Mouse (Mus musculus): ENCODE results near the gene Farsa. TPM values are rescaled to one million over a fixed set of nuclear protein-coding genes. Genes with fewer than 3 reads are reported as not detected.

Gene Farsa
- polyA plus RNA-seq, 2 experiments = 78.4 to 105 TPM

GRCm38 (mm10) chr8:84846094-84846721 is 10.6 kb upstream of the Farsa start:
- Histone ChIP-seq H3K4me2 (replicated peaks; ENCODE audit: low read depth, low read length, severe bottlenecking) (peak overlapping the region; percentile 65), H3K4me3 (replicated peaks; ENCODE audit: low read length) (peak overlapping the region; percentile 79), H3K36me3 (ENCODE audit: control insufficient read depth, insufficient read depth, low read length) (peaks cover 46% of the 10 kb centered on the region), H3K4me1 (ENCODE audit: control insufficient read depth, insufficient read depth, low read length) (peaks cover 20% of the 10 kb centered on the region; the same call in 1 of the 2 replicates), H3K27me3 (ENCODE audit: control insufficient read depth, insufficient read depth, low read length) (no peaks in the 10 kb centered on the region), H3K9ac (ENCODE audit: low read depth, low read length, severe bottlenecking) (peak overlapping the region; percentile 92), H3K27ac (replicated peaks; ENCODE audit: low read depth, low read length) (peak overlapping the region; percentile 71), H3K9me3 (ENCODE audit: control insufficient read depth, low read length) (no peaks in the 10 kb centered on the region)
- WGBS = 1% methylated on average over 30 of the region's 30 CpGs
- TF ChIP-seq POLR2A (IDR thresholded peaks at IDR 0.05; ENCODE audit: borderline replicate concordance, extremely low read depth, insufficient read depth, insufficient read length) = no peak
- ATAC-seq (ENCODE audit: low FRiP score, low read depth) (peak; percentile 4; the same call in 1 of the 2 replicates), DNase-seq (ENCODE audit: low spot score) (no peak)

GRCm38 (mm10) chr8:84846722-84847572 is 9.8 kb upstream of the Farsa start, which contains the start of gene Calr:
Gene Calr, minus strand, starts transcription at chr8:84846934.
- under 1% methylated on average over 54 of the region's 55 CpGs for WGBS
- peak; percentile 99 for ATAC-seq (ENCODE audit: low FRiP score, low read depth)
- peak within 1 kb of the TSS; percentile 76 for H3K27ac ChIP-seq (replicated peaks; ENCODE audit: low read depth, low read length)

DNA sequence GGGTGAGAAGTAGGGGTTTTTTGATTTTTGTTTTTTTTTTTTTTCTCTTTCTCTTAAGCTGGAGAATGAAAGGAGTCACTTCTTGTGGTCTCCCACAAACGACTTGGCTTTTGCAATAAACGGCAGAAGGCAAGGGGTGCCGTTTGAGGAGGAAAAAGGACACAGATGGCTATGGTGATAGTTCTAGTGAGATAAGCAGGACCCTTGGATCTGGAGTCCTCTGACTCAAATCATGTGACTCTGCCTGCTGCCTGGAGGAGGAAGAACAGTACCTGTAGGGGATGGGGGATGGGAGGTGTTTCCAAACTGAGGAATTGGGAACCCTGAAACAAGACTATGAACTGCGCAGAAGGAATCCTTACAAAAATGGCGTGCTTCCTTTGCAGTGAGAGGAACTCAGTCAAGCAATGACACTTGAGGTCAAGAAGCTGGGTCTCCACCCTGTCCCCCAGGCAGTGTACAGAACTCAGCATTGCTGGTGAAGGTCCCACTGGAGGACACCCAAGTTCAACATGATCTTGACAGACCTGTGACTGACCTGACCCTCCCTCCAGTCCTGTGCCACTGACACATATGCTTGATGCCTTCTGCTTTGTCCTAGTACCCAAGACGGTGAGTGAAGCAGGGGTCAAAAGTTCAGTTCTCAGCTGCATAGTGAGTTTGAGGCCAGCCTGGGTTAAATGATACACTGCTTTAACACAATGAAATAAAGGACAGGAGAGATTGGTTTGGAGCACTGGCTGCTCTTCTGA is 8.9 kb upstream of the Farsa start:
- WGBS = 41% methylated on average over 6 of the region's 6 CpGs
- peak overlapping the region; percentile 63 for H3K9ac ChIP-seq (ENCODE audit: low read depth, low read length, severe bottlenecking)
- no peaks in the 10 kb centered on the region for H3K27me3 ChIP-seq (ENCODE audit: control insufficient read depth, insufficient read depth, low read length)
- DNase-seq (ENCODE audit: low spot score) (no peak), ATAC-seq (ENCODE audit: low FRiP score, low read depth) (no peak)
- H3K36me3 ChIP-seq (ENCODE audit: control insufficient read depth, insufficient read depth, low read length) = peaks cover 29% of the 10 kb centered on the region
- H3K9me3 ChIP-seq (ENCODE audit: control insufficient read depth, low read length) = no peaks in the 10 kb centered on the region
- H3K4me3 ChIP-seq (replicated peaks; ENCODE audit: low read length) = peak overlapping the region; percentile 79
- H3K4me2 ChIP-seq (replicated peaks; ENCODE audit: low read depth, low read length, severe bottlenecking) = peak overlapping the region; percentile 74
- no peak for TF ChIP-seq POLR2A (IDR thresholded peaks at IDR 0.05; ENCODE audit: borderline replicate concordance, extremely low read depth, insufficient read depth, insufficient read length)
- peak overlapping the region; percentile 76 for H3K27ac ChIP-seq (replicated peaks; ENCODE audit: low read depth, low read length)
- peaks cover 20% of the 10 kb centered on the region; the same call in 1 of the 2 replicates for H3K4me1 ChIP-seq (ENCODE audit: control insufficient read depth, insufficient read depth, low read length)

More at GRCm38 (mm10) chr8:84846722-84847572, 9.8 kb upstream of the Farsa start, which contains the start of gene Calr:
- H3K4me3 ChIP-seq (replicated peaks; ENCODE audit: low read length) = peak within 1 kb of the TSS; percentile 79
- H3K36me3 ChIP-seq (ENCODE audit: control insufficient read depth, insufficient read depth, low read length) = peaks cover 39% of the 10 kb centered on the region
- H3K27me3 ChIP-seq (ENCODE audit: control insufficient read depth, insufficient read depth, low read length) = no peaks in the 10 kb centered on the region
- peaks cover 20% of the 10 kb centered on the region; the same call in 1 of the 2 replicates for H3K4me1 ChIP-seq (ENCODE audit: control insufficient read depth, insufficient read depth, low read length)
- peak within 1 kb of the TSS; percentile 74 for H3K4me2 ChIP-seq (replicated peaks; ENCODE audit: low read depth, low read length, severe bottlenecking)
- TF ChIP-seq POLR2A (IDR thresholded peaks at IDR 0.05; ENCODE audit: borderline replicate concordance, extremely low read depth, insufficient read depth, insufficient read length) = peak; percentile 98
- H3K9ac ChIP-seq (ENCODE audit: low read depth, low read length, severe bottlenecking) = peak within 1 kb of the TSS; percentile 92
- peak; percentile 100 for DNase-seq (ENCODE audit: low spot score)
- H3K9me3 ChIP-seq (ENCODE audit: control insufficient read depth, low read length) = no peaks in the 10 kb centered on the region

GRCm38 (mm10) chr8:84856434-84856833 is 355 bp upstream of the Farsa start:
- WGBS = 94% methylated on average over 3 of the region's 3 CpGs
- Histone ChIP-seq H3K27ac (replicated peaks; ENCODE audit: low read depth, low read length) (no peak overlapping the region), H3K9ac (ENCODE audit: low read depth, low read length, severe bottlenecking) (no peak overlapping the region), H3K4me1 (ENCODE audit: control insufficient read depth, insufficient read depth, low read length) (peaks cover 11% of the 10 kb centered on the region), H3K4me2 (replicated peaks; ENCODE audit: low read depth, low read length, severe bottlenecking) (peak overlapping the region; percentile 85), H3K9me3 (ENCODE audit: control insufficient read depth, low read length) (no peaks in the 10 kb centered on the region), H3K36me3 (ENCODE audit: control insufficient read depth, insufficient read depth, low read length) (peaks cover 23% of the 10 kb centered on the region), H3K27me3 (ENCODE audit: control insufficient read depth, insufficient read depth, low read length) (no peaks in the 10 kb centered on the region), H3K4me3 (replicated peaks; ENCODE audit: low read length) (peak overlapping the region; percentile 87)
- ATAC-seq (ENCODE audit: low FRiP score, low read depth) = no peak
- TF ChIP-seq POLR2A (IDR thresholded peaks at IDR 0.05; ENCODE audit: borderline replicate concordance, extremely low read depth, insufficient read depth, insufficient read length) = no peak
- no peak for DNase-seq (ENCODE audit: low spot score)

All from limb, embryonic 14.5 days (tissue).